Mouse (Mus musculus): ENCODE measurements around the gene Lix1.
"Not testable (repeated sequence)": the region's sequence is repeated elsewhere in the genome, so short reads cannot be mapped to it uniquely, and the experiment has no call there.

Lix1 gene

GRCm38 (mm10) chr17:17496234-17496633, 93.8 kb downstream of the Lix1 start:
- not testable (repeated sequence) for DNase-seq (ENCODE audit: low spot score in 2 of 2)

- DNase-seq (ENCODE audit: low spot score in 2 of 2) = no peak
Measured at GRCm38 (mm10) chr17:17496730-17497129, 94.3 kb downstream of the Lix1 start.

- DNase-seq (ENCODE audit: low spot score in 2 of 2) = no peak
Measured at GRCm38 (mm10) chr17:17498848-17499247, 96.4 kb downstream of the Lix1 start.

GRCm38 (mm10) chr17:17499278-17499677, 96.8 kb downstream of the Lix1 start:
- DNase-seq (ENCODE audit: low spot score in 2 of 2) = no peak

GRCm38 (mm10) chr17:17506677-17507076, 104.2 kb downstream of the Lix1 start:
- DNase-seq (ENCODE audit: low spot score in 2 of 2) = no peak

All from thymus, postnatal 10 days (tissue).